Mouse (Mus musculus) thymus, postnatal 4 days (tissue): ENCODE data around the gene Kcnc3.

Experiments used
- DNase-seq: peaks from one replicate; pipeline ENCODE4 v3.0.0; 2021

Gene Kcnc3

GRCm38 (mm10) chr7:44571811-44572210 is 18.7 kb upstream of the Kcnc3 start:
- no peak for DNase-seq

DNA sequence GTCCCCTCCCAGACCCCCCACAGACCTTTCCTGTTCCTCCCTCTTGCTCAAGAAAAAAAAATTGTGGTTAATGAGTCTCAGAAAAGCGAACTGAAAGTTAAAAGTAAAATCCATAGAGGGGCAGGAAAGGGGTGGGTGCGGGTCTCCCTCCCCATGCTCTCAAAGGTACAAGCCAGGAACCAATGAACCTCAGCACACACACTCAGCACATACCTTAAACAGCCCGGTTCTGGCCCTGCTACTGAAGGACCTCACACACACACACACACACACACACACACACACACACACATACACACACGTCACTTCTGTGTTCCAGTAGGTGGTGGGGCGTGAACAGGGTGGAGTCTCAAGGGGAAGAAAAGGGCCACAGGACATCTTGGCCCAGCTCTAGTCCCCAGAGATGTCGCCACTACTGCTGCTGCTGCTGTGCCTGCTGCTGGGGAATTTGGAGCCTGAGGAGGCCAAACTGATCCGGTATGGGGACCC is 18.2 kb upstream of the Kcnc3 start, which contains the start of gene Napsa:
Napsa (plus strand) TSS at position 168 of the 489 bp plus-strand sequence.
- no peak for DNase-seq

DNA sequence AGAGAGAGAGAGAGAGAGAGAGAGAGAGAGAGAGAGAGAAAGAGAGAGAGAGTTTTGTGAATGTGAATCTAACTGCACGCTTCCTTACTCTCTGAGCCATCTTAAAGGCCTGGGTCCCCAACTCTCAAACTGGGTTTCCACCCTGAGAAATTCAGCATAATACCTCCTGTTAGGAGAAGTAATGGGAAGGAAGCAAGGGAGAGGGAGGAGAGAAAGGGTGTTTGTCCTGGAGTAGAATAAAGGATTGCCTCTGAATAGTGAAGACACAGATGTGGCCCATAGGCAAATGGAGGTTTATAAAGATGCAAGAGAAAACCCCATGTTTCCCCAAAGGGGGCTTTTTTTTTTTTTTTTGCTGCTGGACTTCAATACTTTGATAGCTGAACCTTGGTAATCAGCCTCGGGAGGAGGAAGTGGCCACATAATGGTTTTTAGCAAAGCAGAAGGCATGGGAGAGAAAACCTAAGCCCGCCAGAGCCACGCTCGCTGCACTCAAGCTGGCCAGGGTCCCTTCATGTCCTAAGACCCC is 17.4 kb upstream of the Kcnc3 start:
- no peak for DNase-seq

GRCm38 (mm10) chr7:44576333-44576844 is 14.1 kb upstream of the Kcnc3 start:
- no peak for DNase-seq

GRCm38 (mm10) chr7:44581637-44582036 is 8.8 kb upstream of the Kcnc3 start:
- no peak for DNase-seq

DNA sequence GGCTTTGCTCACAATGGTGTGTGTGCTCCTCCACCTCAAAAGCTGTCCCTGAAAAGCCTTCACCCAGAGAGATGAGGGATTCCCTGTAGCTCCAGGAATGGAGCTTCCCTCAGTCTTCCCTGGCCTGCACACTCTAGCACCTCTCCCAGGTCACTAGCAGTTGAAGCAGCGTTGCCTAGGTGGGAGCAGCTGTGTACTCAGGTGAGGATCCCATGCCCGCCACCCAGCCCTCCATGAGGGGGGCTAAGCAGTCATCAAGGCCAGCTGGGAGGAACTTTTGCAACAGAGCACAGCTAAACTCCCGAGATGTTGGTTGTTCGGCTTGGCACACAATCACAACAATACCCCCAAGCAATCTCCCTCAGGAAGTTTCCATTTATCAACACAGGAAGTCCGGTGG is 7.8 kb upstream of the Kcnc3 start:
- DNase-seq: no peak

GRCm38 (mm10) chr7:44583146-44583545 is 7.3 kb upstream of the Kcnc3 start:
- no peak for DNase-seq

DNA sequence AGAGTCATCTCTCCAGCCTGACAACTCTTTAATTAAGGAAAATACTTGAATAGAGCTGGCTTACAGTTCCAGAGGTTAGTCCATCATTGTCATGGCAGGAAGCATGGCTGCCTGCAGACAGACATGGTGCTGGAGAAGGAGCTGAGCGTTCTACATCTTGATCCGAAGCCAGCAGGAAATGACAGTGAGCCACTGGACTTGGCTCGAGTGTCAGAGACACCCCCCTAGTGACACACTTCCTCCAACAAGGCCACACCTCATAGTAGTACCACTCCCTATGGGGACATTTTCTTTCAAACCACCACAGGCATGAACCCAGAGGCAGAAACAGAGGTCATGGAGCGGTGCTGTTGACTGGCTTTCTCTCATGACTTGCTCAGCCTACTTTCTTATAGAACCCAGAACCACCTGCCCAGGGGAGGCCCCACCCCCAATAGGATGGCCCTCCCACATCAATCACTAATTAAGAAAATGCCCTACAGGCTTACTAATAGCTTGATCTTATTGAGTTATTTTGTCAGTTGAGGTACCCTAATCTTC is 6.1 kb upstream of the Kcnc3 start:
- no peak for DNase-seq

GRCm38 (mm10) chr7:44584921-44585320 is 5.5 kb upstream of the Kcnc3 start:
- no peak for DNase-seq

- DNase-seq: no peak
These were observed 4.9 kb upstream of the Kcnc3 start for GRCm38 (mm10) chr7:44585606-44586005.

- peak; percentile 25 for DNase-seq
These were observed 3.9 kb upstream of the Kcnc3 start for GRCm38 (mm10) chr7:44586518-44586917.

DNA sequence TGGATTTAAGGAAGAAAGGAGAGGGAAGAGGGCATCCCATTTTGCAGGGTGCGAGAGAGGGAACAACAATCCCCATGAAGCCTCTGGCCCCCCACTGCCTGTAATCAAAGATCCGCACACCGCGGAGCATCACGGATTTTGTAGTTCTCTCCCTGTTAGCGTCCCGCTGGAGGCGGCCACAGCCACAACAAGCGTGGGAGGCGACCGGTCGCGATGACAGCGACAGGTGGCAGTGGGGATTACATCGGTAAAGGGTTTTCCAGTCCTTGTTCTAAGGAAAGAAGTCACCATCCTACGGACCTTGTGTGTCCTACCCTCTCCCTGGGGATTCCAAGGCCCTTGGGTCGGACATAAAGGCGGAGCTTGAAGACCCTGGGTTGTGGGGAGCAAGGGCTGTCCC is 3.5 kb upstream of the Kcnc3 start:
- peak; percentile 61 for DNase-seq

- no peak for DNase-seq
These were observed 2.8 kb upstream of the Kcnc3 start for GRCm38 (mm10) chr7:44587676-44588075.

DNA sequence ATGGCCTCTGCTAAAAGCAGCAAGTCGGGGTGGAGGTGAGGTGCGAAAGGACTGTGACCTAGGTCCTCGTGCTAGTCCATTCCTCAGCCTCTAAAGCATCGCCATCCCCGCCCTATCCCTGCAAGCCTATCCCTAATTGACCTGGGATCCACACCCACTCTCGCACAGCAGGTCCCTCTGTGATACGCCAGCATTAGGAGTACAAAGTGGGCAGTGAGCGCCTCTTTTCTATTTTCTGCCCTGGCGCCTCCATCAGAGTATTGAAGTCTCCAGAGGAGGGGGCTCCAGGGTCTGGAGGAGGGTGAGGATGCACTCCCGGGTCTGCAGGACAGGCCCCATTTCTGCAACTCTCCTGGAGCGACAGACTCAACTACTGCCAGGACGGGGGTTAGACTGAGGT is 2.1 kb upstream of the Kcnc3 start:
- no peak for DNase-seq

DNA sequence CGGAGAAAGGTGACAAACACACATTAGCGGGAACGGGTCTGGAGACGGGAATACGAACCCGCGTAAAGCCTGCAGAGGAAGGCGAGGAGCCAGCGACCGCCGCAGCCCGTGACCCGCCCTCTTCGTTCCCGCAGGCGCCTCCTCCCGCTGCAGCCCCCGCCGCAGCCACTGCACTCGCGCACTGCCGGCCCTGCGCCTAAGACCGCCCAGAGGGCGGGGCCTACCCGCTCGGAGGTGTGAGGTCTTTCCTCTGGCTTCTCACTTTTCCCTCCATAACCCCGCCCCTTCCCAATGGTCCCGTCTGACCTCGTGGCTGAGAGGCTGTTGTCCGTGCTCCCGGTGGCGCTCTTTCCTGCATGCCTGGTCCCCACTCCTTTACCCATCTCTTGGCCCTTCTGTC is 1.3 kb upstream of the Kcnc3 start:
- DNase-seq: peak; percentile 60

DNA sequence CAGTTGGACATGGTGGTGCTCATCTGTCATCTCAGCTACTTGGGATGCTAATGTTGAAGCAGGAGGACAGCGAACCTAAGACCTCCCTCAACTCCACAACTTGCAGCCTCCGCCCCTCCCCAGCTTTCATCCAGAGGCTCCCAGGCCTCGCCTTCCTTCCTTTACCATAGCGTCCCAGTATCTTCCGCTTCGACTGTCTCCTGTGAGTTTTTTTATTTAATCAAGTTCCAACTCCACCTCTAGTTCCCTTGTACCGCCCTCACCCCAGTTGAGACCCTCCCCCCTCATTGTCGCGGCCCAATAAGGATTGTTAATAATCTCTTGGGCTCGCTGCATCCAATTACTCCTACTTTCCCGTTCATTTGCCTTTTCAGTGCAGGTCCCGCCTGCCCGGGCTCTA is 518 bp upstream of the Kcnc3 start:
- no peak for DNase-seq

DNA sequence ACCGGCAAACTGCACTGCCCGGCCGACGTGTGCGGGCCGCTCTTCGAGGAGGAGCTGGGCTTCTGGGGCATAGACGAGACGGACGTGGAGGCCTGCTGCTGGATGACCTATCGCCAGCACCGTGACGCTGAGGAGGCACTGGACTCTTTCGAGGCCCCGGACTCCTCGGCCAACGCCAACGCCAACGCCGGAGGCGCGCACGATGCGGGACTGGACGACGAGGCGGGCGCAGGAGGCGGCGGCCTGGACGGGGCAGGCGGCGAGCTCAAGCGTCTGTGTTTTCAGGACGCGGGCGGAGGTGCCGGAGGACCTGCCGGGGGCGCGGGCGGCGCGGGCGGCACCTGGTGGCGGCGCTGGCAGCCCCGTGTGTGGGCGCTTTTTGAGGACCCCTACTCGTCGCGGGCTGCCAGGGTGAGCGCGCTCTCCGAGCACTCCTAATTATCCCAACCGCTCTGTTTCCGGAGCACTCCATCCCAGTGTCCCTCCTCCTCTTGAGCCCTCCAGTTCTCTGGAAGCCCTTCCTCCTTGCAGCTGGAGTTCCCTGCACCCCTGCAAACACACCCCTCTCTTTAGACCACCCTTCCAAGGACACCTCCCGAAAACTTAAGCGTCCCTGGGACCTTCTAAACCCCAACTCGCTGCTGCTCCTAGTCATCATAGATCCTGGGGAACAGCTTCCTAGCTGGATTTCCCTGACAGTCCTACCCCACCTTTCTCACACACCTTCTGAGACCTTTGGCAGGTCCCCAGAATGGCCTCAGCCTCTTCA is 1.1 kb downstream of the Kcnc3 start:
- peak; percentile 39 for DNase-seq

DNA sequence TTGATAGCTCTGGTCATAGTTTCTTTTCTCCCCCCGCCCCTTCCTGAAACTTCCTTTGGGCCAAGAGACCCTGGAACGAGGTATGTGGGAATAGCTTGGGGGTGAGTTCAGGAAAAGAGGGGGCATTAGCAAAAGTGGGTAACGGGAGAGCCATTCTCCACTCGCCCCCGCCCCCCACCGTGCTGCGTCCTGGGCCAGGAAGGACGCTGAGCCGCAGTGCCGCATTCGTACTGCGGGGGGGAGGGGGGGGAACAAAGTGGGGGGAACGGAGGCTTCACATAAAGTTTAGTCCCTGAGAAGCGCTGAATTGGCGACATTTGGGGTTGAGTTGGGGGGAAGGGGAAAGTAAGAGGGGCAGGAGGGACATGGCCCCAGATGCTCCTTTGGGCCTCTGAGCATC is 2.6 kb downstream of the Kcnc3 start:
- DNase-seq: no peak

- peak; percentile 89 for DNase-seq
These were observed 3.3 kb downstream of the Kcnc3 start for GRCm38 (mm10) chr7:44593775-44594174.

DNA sequence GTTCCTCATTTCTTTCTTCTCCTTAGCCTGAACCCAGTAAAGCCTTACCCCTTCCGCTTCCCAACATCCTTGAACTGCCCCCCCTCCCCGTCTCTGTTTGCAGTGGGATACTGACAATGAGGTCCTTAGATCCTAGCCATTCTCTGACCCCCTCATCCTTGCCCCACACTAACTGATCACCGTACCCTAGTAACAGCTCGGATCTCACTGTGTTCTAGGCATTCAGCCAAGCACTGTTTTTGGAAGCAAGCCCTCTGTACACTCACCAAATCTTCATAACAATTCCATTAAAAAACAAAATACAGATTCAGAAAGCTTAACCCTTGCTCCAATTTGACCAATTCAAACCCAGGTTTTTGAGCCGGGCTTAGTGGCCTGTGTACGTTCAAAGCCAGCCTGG is 3.8 kb downstream of the Kcnc3 start:
- no peak for DNase-seq

DNA sequence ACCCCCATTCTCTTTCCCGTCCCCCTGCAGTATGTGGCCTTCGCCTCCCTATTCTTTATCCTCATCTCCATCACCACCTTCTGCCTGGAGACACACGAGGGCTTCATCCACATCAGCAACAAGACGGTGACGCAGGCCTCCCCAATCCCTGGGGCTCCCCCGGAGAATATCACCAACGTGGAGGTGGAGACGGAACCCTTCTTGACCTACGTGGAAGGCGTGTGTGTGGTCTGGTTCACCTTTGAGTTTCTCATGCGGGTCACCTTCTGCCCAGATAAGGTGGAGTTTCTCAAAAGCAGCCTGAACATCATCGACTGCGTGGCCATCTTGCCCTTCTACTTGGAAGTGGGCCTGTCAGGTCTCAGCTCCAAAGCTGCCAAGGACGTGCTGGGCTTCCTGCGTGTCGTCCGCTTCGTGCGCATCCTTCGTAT is 4.7 kb downstream of the Kcnc3 start:
- no peak for DNase-seq

GRCm38 (mm10) chr7:44596051-44596450 is 5.6 kb downstream of the Kcnc3 start:
- DNase-seq: no peak

GRCm38 (mm10) chr7:44596996-44597538 is 6.6 kb downstream of the Kcnc3 start:
- no peak for DNase-seq

GRCm38 (mm10) chr7:44597666-44598065 is 7.2 kb downstream of the Kcnc3 start:
- DNase-seq: no peak
